Mouse (Mus musculus) embryonic facial prominence, embryonic 12.5 days (tissue): Measurements from ENCODE around the gene Car11. TPM values are rescaled to one million over a fixed set of nuclear protein-coding genes. Genes with fewer than 3 reads are reported as not detected.
A peak's percentile ranks its signal among the peaks of the same experiment; 100 is the strongest.

Experiments
- ATAC-seq: fragments of 200-750 bp; cut with Nextera tagmentation; 2 replicates; pipeline ENCODE4 v1.8.0; 2017; ENCODE audit not compliant: insufficient number of reproducible peaks, insufficient read depth, low FRiP score, low TSS enrichment
- H3K27ac ChIP-seq: fragments of 300-500 bp; sonication (generic); 2 replicates; pipeline ENCODE4 v1.5.1; 2016; ENCODE audit warnings: mild to moderate bottlenecking
- H3K27me3 ChIP-seq: fragments of 300-500 bp; sonication (generic); 2 replicates; pipeline ENCODE4 v1.6.1; 2016; ENCODE audit warnings: mild to moderate bottlenecking, moderate library complexity
- H3K36me3 ChIP-seq: fragments of 300-500 bp; sonication (generic); 2 replicates; pipeline ENCODE4 v1.6.1; 2016; ENCODE audit warnings: mild to moderate bottlenecking
- H3K4me1 ChIP-seq: fragments of 300-500 bp; sonication (generic); 2 replicates; pipeline ENCODE4 v1.6.1; 2016
- H3K4me2 ChIP-seq: fragments of 300-500 bp; sonication (generic); replicated peaks from 2 replicates; pipeline ENCODE4 v1.6.1; 2016; ENCODE audit warnings: mild to moderate bottlenecking, moderate library complexity
- H3K4me3 ChIP-seq: fragments of 300-500 bp; sonication (generic); 2 replicates; pipeline ENCODE4 v1.5.1; 2016; ENCODE audit warnings: mild to moderate bottlenecking
- H3K9ac ChIP-seq: fragments of 300-500 bp; sonication (generic); 2 replicates; pipeline ENCODE4 v1.6.1; 2016; ENCODE audit warnings: mild to moderate bottlenecking, moderate library complexity
- H3K9me3 ChIP-seq: fragments of 300-500 bp; sonication (generic); 2 replicates; pipeline ENCODE4 v1.6.1; 2016; ENCODE audit warnings: mild to moderate bottlenecking, moderate library complexity
- WGBS: fragments of 180-500 bp; shearing (Covaris S2); methylation state at CpG from one replicate; pipeline ENCODE4 v1.1.7; 2016; 5-methylcytosine and 5-hydroxymethylcytosine counted together
- polyA plus RNA-seq: library from polyadenylated mRNA; unstranded; fragments of >200 nt; fragmentation: Nextera tagmentation; extraction: Ambion mirVana; gene quantifications from 2 replicates; pipeline ENCODE4 v1.2.1, GENCODE M21; 2016

The Car11 gene
- polyA plus RNA-seq, 1 experiment from 2014 or later: 11.5 TPM

GRCm38 (mm10) chr7:45733477-45733876 is 33.8 kb downstream of the Car11 start:
- H3K9me3 ChIP-seq: no peaks in the 10 kb centered on the region
- peaks cover 4% of the 10 kb centered on the region for H3K36me3 ChIP-seq
- H3K4me3 ChIP-seq: no peak overlapping the region
- H3K9ac ChIP-seq: no peak overlapping the region
- no peak overlapping the region for H3K27ac ChIP-seq
- ATAC-seq: no peak
- H3K4me2 ChIP-seq: no peak overlapping the region
- H3K4me1 ChIP-seq: peaks cover 6% of the 10 kb centered on the region; the same call in 1 of the 2 replicates
- WGBS: 84% methylated on average over 5 of the region's 5 CpGs
- H3K27me3 ChIP-seq: no peaks in the 10 kb centered on the region

DNA sequence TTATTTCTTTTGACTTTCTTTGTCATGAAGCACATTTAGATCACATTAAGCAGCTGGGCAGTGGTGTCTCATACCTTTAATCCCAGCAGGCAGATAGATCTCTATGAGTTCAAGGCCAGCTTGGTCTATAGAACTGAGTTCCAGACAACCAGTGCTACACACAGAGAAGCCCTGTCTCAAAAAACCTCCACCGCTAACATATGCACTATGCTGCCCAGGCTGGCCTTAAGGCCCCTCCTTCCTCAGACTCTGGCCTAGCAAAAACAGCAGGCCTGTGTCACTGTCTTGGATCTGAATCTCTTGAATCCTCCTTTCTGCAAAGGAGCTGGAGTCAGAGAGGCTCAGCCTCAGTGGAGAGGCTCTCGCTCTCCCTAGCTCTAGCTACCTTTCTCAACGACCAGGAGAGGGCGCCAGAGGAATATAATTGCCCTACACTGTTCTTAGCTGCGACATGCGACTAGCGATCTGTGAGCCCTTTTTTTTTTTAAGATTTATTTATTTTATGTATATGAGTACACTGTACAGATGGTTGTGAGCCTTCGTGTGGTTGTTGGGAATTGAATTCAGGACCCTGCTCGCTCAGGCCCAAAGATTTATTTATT is 39.6 kb downstream of the Car11 start:
- Histone ChIP-seq H3K36me3 (no peaks in the 10 kb centered on the region), H3K4me2 (no peak overlapping the region), H3K27me3 (no peaks in the 10 kb centered on the region), H3K9me3 (no peaks in the 10 kb centered on the region), H3K27ac (no peak overlapping the region), H3K4me1 (no peaks in the 10 kb centered on the region), H3K9ac (no peak overlapping the region), H3K4me3 (no peak overlapping the region)
- WGBS: 8% methylated on average over 9 of the region's 9 CpGs
- peak; percentile 73 for ATAC-seq

- no peaks in the 10 kb centered on the region for H3K27me3 ChIP-seq
- H3K27ac ChIP-seq: no peak overlapping the region
- 56% methylated on average over 10 of the region's 10 CpGs for WGBS
- no peaks in the 10 kb centered on the region for H3K36me3 ChIP-seq
- no peak overlapping the region for H3K9ac ChIP-seq
- H3K4me1 ChIP-seq: no peaks in the 10 kb centered on the region
- H3K9me3 ChIP-seq: no peaks in the 10 kb centered on the region
- no peak overlapping the region for H3K4me2 ChIP-seq
- H3K4me3 ChIP-seq: no peak overlapping the region
- no peak for ATAC-seq
Measured at GRCm38 (mm10) chr7:45739820-45740219, 40.2 kb downstream of the Car11 start.

GRCm38 (mm10) chr7:45741308-45741707 is 41.7 kb downstream of the Car11 start:
- Histone ChIP-seq H3K4me3 (no peak overlapping the region), H3K4me2 (peak overlapping the region; percentile 42; the same call in 1 of the 2 replicates), H3K4me1 (no peaks in the 10 kb centered on the region), H3K9ac (no peak overlapping the region), H3K27me3 (no peaks in the 10 kb centered on the region), H3K27ac (no peak overlapping the region), H3K9me3 (no peaks in the 10 kb centered on the region), H3K36me3 (no peaks in the 10 kb centered on the region)
- WGBS: 85% methylated on average over 12 of the region's 12 CpGs
- no peak for ATAC-seq

GRCm38 (mm10) chr7:45741777-45742176 is 42.1 kb downstream of the Car11 start:
- H3K9ac ChIP-seq: no peak overlapping the region

DNA sequence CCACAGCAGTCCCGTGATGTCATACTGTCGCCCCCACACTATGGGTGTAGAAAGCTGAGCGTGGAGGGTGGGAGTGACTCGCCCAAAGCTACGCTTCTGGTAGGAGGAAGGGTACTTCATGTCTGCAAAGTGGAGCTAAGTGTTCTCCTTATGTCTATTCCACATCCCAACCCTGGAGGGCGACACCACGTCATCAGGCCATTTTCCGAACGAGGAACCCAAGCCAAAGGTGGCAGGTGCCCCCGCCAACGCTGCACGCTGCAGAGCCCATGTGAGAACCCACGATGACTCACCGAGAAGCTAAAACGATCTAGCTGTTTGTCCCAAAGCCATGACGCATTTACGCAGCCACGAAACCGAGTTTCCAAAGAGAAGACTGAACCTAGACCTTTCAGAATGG is 42.7 kb downstream of the Car11 start:
- ATAC-seq: no peak
- H3K4me2 ChIP-seq: peak overlapping the region; percentile 42
- peak overlapping the region; percentile 24 for H3K4me3 ChIP-seq
- H3K27me3 ChIP-seq: no peaks in the 10 kb centered on the region
- H3K36me3 ChIP-seq: no peaks in the 10 kb centered on the region
- no peak overlapping the region for H3K27ac ChIP-seq
- H3K9ac ChIP-seq: peak overlapping the region; percentile 29; the same call in 1 of the 2 replicates
- H3K4me1 ChIP-seq: no peaks in the 10 kb centered on the region
- H3K9me3 ChIP-seq: peaks cover 3% of the 10 kb centered on the region; the same call in 1 of the 2 replicates
- 33% methylated on average over 19 of the region's 19 CpGs for WGBS

More at GRCm38 (mm10) chr7:45741777-45742176, 42.1 kb downstream of the Car11 start:
- Histone ChIP-seq H3K4me2 (peak overlapping the region; percentile 42), H3K4me1 (no peaks in the 10 kb centered on the region), H3K36me3 (no peaks in the 10 kb centered on the region), H3K4me3 (peak overlapping the region; percentile 24), H3K27ac (no peak overlapping the region), H3K27me3 (no peaks in the 10 kb centered on the region), H3K9me3 (peaks cover 2% of the 10 kb centered on the region; the same call in 1 of the 2 replicates)
- ATAC-seq: no peak
- 34% methylated on average over 11 of the region's 11 CpGs for WGBS

- 27% methylated on average over 2 of the region's 2 CpGs for WGBS
- no peak for ATAC-seq
- no peaks in the 10 kb centered on the region for H3K27me3 ChIP-seq
- H3K27ac ChIP-seq: no peak overlapping the region
- no peak overlapping the region for H3K4me2 ChIP-seq
- no peaks in the 10 kb centered on the region for H3K36me3 ChIP-seq
- H3K9ac ChIP-seq: no peak overlapping the region
- H3K4me3 ChIP-seq: no peak overlapping the region
- H3K4me1 ChIP-seq: peaks cover 1% of the 10 kb centered on the region; the same call in 1 of the 2 replicates
- peaks cover 3% of the 10 kb centered on the region; the same call in 1 of the 2 replicates for H3K9me3 ChIP-seq
Measured at GRCm38 (mm10) chr7:45744387-45744786, 44.7 kb downstream of the Car11 start.

- Histone ChIP-seq H3K4me1 (peaks cover 6% of the 10 kb centered on the region; the same call in 1 of the 2 replicates), H3K36me3 (no peaks in the 10 kb centered on the region), H3K9ac (no peak overlapping the region), H3K4me3 (no peak overlapping the region), H3K27me3 (no peaks in the 10 kb centered on the region), H3K9me3 (peaks cover 3% of the 10 kb centered on the region; the same call in 1 of the 2 replicates), H3K4me2 (no peak overlapping the region), H3K27ac (no peak overlapping the region)
- 62% methylated on average over 6 of the region's 6 CpGs for WGBS
- ATAC-seq: no peak
Measured at GRCm38 (mm10) chr7:45746518-45746917, 46.9 kb downstream of the Car11 start.

GRCm38 (mm10) chr7:45747450-45747849 is 47.8 kb downstream of the Car11 start:
- no peak overlapping the region for H3K27ac ChIP-seq
- ATAC-seq: no peak
- no peak overlapping the region for H3K9ac ChIP-seq
- H3K4me2 ChIP-seq: no peak overlapping the region
- H3K4me1 ChIP-seq: peaks cover 6% of the 10 kb centered on the region; the same call in 1 of the 2 replicates
- no peaks in the 10 kb centered on the region for H3K36me3 ChIP-seq
- no peak overlapping the region for H3K4me3 ChIP-seq
- 84% methylated on average over 5 of the region's 5 CpGs for WGBS
- H3K27me3 ChIP-seq: no peaks in the 10 kb centered on the region
- peaks cover 3% of the 10 kb centered on the region; the same call in 1 of the 2 replicates for H3K9me3 ChIP-seq

GRCm38 (mm10) chr7:45748110-45748509 is 48.5 kb downstream of the Car11 start:
- H3K4me3 ChIP-seq: no peak overlapping the region
- no peak overlapping the region for H3K9ac ChIP-seq
- H3K27ac ChIP-seq: no peak overlapping the region
- H3K27me3 ChIP-seq: no peaks in the 10 kb centered on the region
- peaks cover 3% of the 10 kb centered on the region; the same call in 1 of the 2 replicates for H3K9me3 ChIP-seq
- WGBS: 79% methylated on average over 7 of the region's 7 CpGs
- no peaks in the 10 kb centered on the region for H3K36me3 ChIP-seq
- peaks cover 6% of the 10 kb centered on the region; the same call in 1 of the 2 replicates for H3K4me1 ChIP-seq
- H3K4me2 ChIP-seq: no peak overlapping the region
- no peak for ATAC-seq

GRCm38 (mm10) chr7:45749401-45749800 is 49.8 kb downstream of the Car11 start:
- ATAC-seq: no peak
- H3K4me3 ChIP-seq: no peak overlapping the region
- no peaks in the 10 kb centered on the region for H3K27me3 ChIP-seq
- no peak overlapping the region for H3K27ac ChIP-seq
- no peaks in the 10 kb centered on the region for H3K36me3 ChIP-seq
- WGBS: 59% methylated on average over 9 of the region's 10 CpGs
- H3K9me3 ChIP-seq: peaks cover 3% of the 10 kb centered on the region; the same call in 1 of the 2 replicates
- H3K9ac ChIP-seq: no peak overlapping the region
- peaks cover 6% of the 10 kb centered on the region; the same call in 1 of the 2 replicates for H3K4me1 ChIP-seq
- no peak overlapping the region for H3K4me2 ChIP-seq

- peaks cover 3% of the 10 kb centered on the region; the same call in 1 of the 2 replicates for H3K9me3 ChIP-seq
- no peaks in the 10 kb centered on the region for H3K36me3 ChIP-seq
- ATAC-seq: no peak
- no peak overlapping the region for H3K4me2 ChIP-seq
- no peak overlapping the region for H3K4me3 ChIP-seq
- H3K27me3 ChIP-seq: no peaks in the 10 kb centered on the region
- no peak overlapping the region for H3K27ac ChIP-seq
- H3K4me1 ChIP-seq: peaks cover 6% of the 10 kb centered on the region; the same call in 1 of the 2 replicates
- WGBS: 66% methylated on average over 9 of the region's 9 CpGs
- no peak overlapping the region for H3K9ac ChIP-seq
Measured at GRCm38 (mm10) chr7:45750162-45750561, 50.5 kb downstream of the Car11 start.
